Mouse (Mus musculus) embryonic stem cell, embryonic (primary cell): ENCODE data around the gene Skint4.

Experiments used
- CTCF ChIA-PET, 4 experiments: fragments of 300-600 bp in 2 of 4; fragments of 350-600 bp in 2 of 4; sonication (Branson Sonifier 250); formaldehyde crosslinking; loops; one replicate each; lab custom pipeline; 2022; ENCODE audit warnings: inconsistent platforms in 2 of 4; lab: Charles Lee
- POLR2A ChIA-PET, 4 experiments: fragments of 300-600 bp in 2 of 4; fragments of 350-600 bp in 2 of 4; sonication (Branson Sonifier 250); formaldehyde crosslinking; loops; one replicate each; lab custom pipeline; 2022; ENCODE audit warnings: antibody characterized with exemption in 4 of 4, inconsistent platforms in 1 of 4; lab: Charles Lee

Gene Skint4

DNA sequence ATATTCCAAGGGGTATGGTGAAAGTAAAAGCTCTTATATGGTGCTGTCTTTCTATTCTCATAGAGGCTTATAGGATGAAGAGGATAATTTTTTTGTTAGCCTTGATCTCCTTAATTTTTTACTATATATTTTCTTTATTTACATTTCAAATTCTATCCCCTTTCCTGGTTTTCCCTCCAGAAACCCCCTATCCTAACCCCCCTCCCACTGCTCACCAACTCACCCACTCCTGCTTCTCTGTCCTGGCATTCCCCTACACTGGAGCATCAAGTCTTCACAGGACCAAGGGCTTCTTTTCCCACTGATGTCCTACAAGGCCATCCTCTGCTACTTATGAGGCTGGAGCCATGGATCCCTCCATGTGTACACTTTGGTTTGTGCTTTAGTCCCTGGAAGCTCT is at the start of gene Skint4:
Gene Skint4 (plus strand): TSS at position 301 of the 400 bp plus-strand sequence.
- ChIA-PET POLR2A (no interaction called here), CTCF (no interaction called here)
